21 mouse cellular contexts compared by ENCODE assay signal in the genomic region with DNA sequence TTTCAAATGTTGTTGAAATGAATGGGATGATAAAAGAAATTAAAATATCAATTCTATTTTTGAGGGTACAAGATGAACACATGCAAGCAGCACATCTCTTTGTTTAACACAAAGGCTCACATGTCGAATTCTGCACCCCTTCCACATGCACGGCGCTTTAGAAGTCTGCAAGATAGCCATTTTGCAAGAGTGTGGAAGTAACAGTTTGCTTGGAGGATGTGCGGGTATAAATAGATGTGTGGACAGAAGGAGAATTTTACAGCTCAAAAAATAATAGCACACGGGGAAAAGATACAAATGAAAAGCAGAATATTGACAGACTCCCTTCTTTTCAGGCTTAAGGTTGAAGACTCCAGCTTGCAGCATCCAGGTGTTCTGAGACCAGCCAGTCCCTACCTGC. TPM values are rescaled to one million over a fixed set of nuclear protein-coding genes. Genes with fewer than 3 reads are reported as not detected.
DNase-seq lines count a peak whose midpoint lies in the region; ATAC-seq and TF ChIP-seq lines count a peak whose summit lies in the region.
"Had no signal": no experiment of that assay in that cellular context is flagged by ENCODE, and none has a peak within 500 bp of the region (broad histone marks: within the 10 kb centered on the region; RNA-seq: fewer than 3 reads in every experiment).

No protein-coding gene starts in this region.

- no peaks in the 10 kb centered on the region for H3K9me3 ChIP-seq in forebrain, embryonic 13.5 days (replicated peaks)
- no peaks in the 10 kb centered on the region for H3K9me3 ChIP-seq in forebrain, embryonic 10.5 days
- H3K9me3 ChIP-seq in forebrain, postnatal 0 days (ENCODE audit: low read length) = no peaks in the 10 kb centered on the region
- no peaks in the 10 kb centered on the region for H3K9me3 ChIP-seq in midbrain, embryonic 15.5 days
- H3K9me3 ChIP-seq in liver, embryonic 12.5 days (replicated peaks) = no peaks in the 10 kb centered on the region
- H3K9me3 ChIP-seq: embryonic facial prominence, embryonic 13.5 days; stomach, embryonic 15.5 days had no signal

- no peak for DNase-seq in forebrain, embryonic 10.5 days (ENCODE audit: extremely low spot score, low spot score)
- peak; percentile 61 for DNase-seq in brain, adult 2 months (ENCODE audit: low read depth, low spot score)
- peak; percentile 69 for DNase-seq in forebrain, postnatal 0 days
- DNase-seq: adrenal gland, adult 2 months; cerebellum, adult 11-12 months; kidney, adult 9 months; kidney, postnatal 36 days; liver; lung, adult 18-20 months; right cerebral cortex, adult 18-20 months; thymus, adult 2 months had no signal

- whole genome bisulfite sequencing in forebrain, embryonic 13.5 days = 80% methylated on average over 5 of the region's 5 CpGs
- 88% methylated on average over 5 of the region's 5 CpGs for WGBS in forebrain, embryonic 10.5 days
- WGBS in forebrain, postnatal 0 days = 41% methylated on average over 5 of the region's 5 CpGs
- WGBS in midbrain, embryonic 15.5 days = 62% methylated on average over 5 of the region's 5 CpGs
- 58% methylated on average over 5 of the region's 5 CpGs for WGBS in liver, embryonic 12.5 days (ENCODE audit: insufficient replicate concordance)

- no peak for TF ChIP-seq CTCF in forebrain, postnatal 0 days (IDR thresholded peaks at IDR 0.05; ENCODE audit: low read depth)

- H3K4me3 ChIP-seq in forebrain, embryonic 13.5 days = peak overlapping the region; percentile 62
- H3K4me3 ChIP-seq in forebrain, embryonic 10.5 days = no peak overlapping the region
- peak overlapping the region; percentile 64 for H3K4me3 ChIP-seq in forebrain, postnatal 0 days (ENCODE audit: low read depth, low read length)
- H3K4me3 ChIP-seq in midbrain, embryonic 15.5 days = peak overlapping the region; percentile 51
- no peak overlapping the region for H3K4me3 ChIP-seq in liver, embryonic 12.5 days
- H3K4me3 ChIP-seq: embryonic facial prominence, embryonic 13.5 days; stomach, embryonic 15.5 days had no signal

- peaks cover 25% of the 10 kb centered on the region for H3K27me3 ChIP-seq in forebrain, embryonic 13.5 days
- peaks cover 50% of the 10 kb centered on the region for H3K27me3 ChIP-seq in forebrain, embryonic 10.5 days (ENCODE audit: poor library complexity, severe bottlenecking)
- H3K27me3 ChIP-seq in forebrain, postnatal 0 days (ENCODE audit: insufficient read depth, low read length) = no peaks in the 10 kb centered on the region
- no peaks in the 10 kb centered on the region for H3K27me3 ChIP-seq in midbrain, embryonic 15.5 days (replicated peaks)
- peaks cover 42% of the 10 kb centered on the region for H3K27me3 ChIP-seq in liver, embryonic 12.5 days (replicated peaks)

- peak overlapping the region; percentile 94 for H3K4me2 ChIP-seq in forebrain, embryonic 13.5 days
- H3K4me2 ChIP-seq in forebrain, postnatal 0 days (ENCODE audit: low read depth) = peak overlapping the region; percentile 51
- peak overlapping the region; percentile 73 for H3K4me2 ChIP-seq in midbrain, embryonic 15.5 days
- no peak overlapping the region for H3K4me2 ChIP-seq in liver, embryonic 12.5 days
- H3K4me2 ChIP-seq: stomach, embryonic 15.5 days had no signal

- no peak for ATAC-seq in forebrain, embryonic 13.5 days
- ATAC-seq in forebrain, postnatal 0 days = no peak
- no peak for ATAC-seq in midbrain, embryonic 15.5 days (replicated peaks)
- no peak for ATAC-seq in megakaryocyte progenitor cell, adult 5-6 weeks (replicated peaks; ENCODE audit: poor library complexity)
- no peak for ATAC-seq in liver, embryonic 12.5 days
- ATAC-seq in erythroblast, adult 5-6 weeks (replicated peaks; ENCODE audit: low FRiP score, poor library complexity, severe bottlenecking) = no peak

- H3K4me1 ChIP-seq in forebrain, embryonic 13.5 days = peaks cover 19% of the 10 kb centered on the region
- peaks cover 21% of the 10 kb centered on the region for H3K4me1 ChIP-seq in forebrain, embryonic 10.5 days
- peaks cover 12% of the 10 kb centered on the region for H3K4me1 ChIP-seq in forebrain, postnatal 0 days (ENCODE audit: insufficient read depth)
- H3K4me1 ChIP-seq in midbrain, embryonic 15.5 days = peaks cover 43% of the 10 kb centered on the region
- H3K4me1 ChIP-seq in liver, embryonic 12.5 days = no peaks in the 10 kb centered on the region

- H3K9ac ChIP-seq in forebrain, embryonic 13.5 days = peak overlapping the region; percentile 70
- peak overlapping the region; percentile 92 for H3K9ac ChIP-seq in forebrain, postnatal 0 days
- H3K9ac ChIP-seq in midbrain, embryonic 15.5 days = peak overlapping the region; percentile 77
- H3K9ac ChIP-seq in liver, embryonic 12.5 days = no peak overlapping the region
- H3K9ac ChIP-seq: embryonic facial prominence, embryonic 13.5 days; stomach, embryonic 15.5 days had no signal

- no peaks in the 10 kb centered on the region for H3K36me3 ChIP-seq in forebrain, embryonic 13.5 days (ENCODE audit: poor library complexity, severe bottlenecking)
- no peaks in the 10 kb centered on the region for H3K36me3 ChIP-seq in forebrain, embryonic 10.5 days (replicated peaks)
- H3K36me3 ChIP-seq in forebrain, postnatal 0 days (ENCODE audit: insufficient read depth) = no peaks in the 10 kb centered on the region
- no peaks in the 10 kb centered on the region for H3K36me3 ChIP-seq in midbrain, embryonic 15.5 days (replicated peaks)
- no peaks in the 10 kb centered on the region for H3K36me3 ChIP-seq in liver, embryonic 12.5 days
- H3K36me3 ChIP-seq: embryonic facial prominence, embryonic 13.5 days; stomach, embryonic 15.5 days had no signal

- no peak overlapping the region for H3K27ac ChIP-seq in forebrain, embryonic 13.5 days
- no peak overlapping the region for H3K27ac ChIP-seq in forebrain, embryonic 10.5 days
- H3K27ac ChIP-seq in forebrain, postnatal 0 days (ENCODE audit: low read depth, low read length) = peak overlapping the region; percentile 95
- peak overlapping the region; percentile 91 for H3K27ac ChIP-seq in midbrain, embryonic 15.5 days
- H3K27ac ChIP-seq in liver, embryonic 12.5 days = no peak overlapping the region
- H3K27ac ChIP-seq: embryonic facial prominence, embryonic 13.5 days; stomach, embryonic 15.5 days had no signal

RNA-seq across cellular contexts. Expression of gene Grin2b, which starts 2.9 kb away (rescaled TPM):
- polyA plus RNA-seq in forebrain, embryonic 13.5 days (2015; fragmentation: Nextera tagmentation; extraction: Ambion mirVana) = 34.9 and 44.5 TPM in 2 replicates
- polyA plus RNA-seq in forebrain, embryonic 10.5 days (2016; fragmentation: Nextera tagmentation; extraction: Ambion mirVana) = 0.31 TPM in 1 of 2 replicates, not detected in the other
- total RNA-seq in forebrain, postnatal 0 days (2014; rRNA removed) = 57.9 and 66.6 TPM in 2 replicates
- polyA plus RNA-seq in forebrain, postnatal 0 days (2015; fragmentation: Nextera tagmentation; extraction: Ambion mirVana) = 62.5 and 102 TPM in 2 replicates
- 65.5 and 81.3 TPM in 2 replicates for polyA plus RNA-seq in midbrain, embryonic 15.5 days (2015; fragmentation: Nextera tagmentation; extraction: Ambion mirVana)
- not detected in 2 replicates for total RNA-seq in megakaryocyte progenitor cell, adult 5-6 weeks (2015)
- not detected in 2 replicates for total RNA-seq in megakaryocyte progenitor cell, adult 5-6 weeks (2017)
- polyA plus RNA-seq in liver, embryonic 12.5 days (2016; fragmentation: Nextera tagmentation; extraction: Ambion mirVana) = 0.26 and 0.28 TPM in 2 replicates
- total RNA-seq in erythroblast, adult 5-6 weeks (2015; ENCODE audit: low replicate concordance) = not detected in 2 replicates
- not detected in 2 replicates for total RNA-seq in erythroblast, adult 5-6 weeks (2017; ENCODE audit: low replicate concordance)
- total RNA-seq: common myeloid progenitor, adult 5-6 weeks; neutrophil, adult 5-6 weeks had no signal
- polyA plus RNA-seq: heart, postnatal 0 days had no signal

Comparison
In these comparisons a context has a peak if more than half of its experiments do, and no peak if none do; other contexts are left out.
1. H3K27ac ChIP-seq: peak in forebrain, postnatal 0 days (single experiment) and midbrain, embryonic 15.5 days (single experiment); none in forebrain, embryonic 13.5 days (single experiment), forebrain, embryonic 10.5 days (single experiment) and liver, embryonic 12.5 days (single experiment).
2. H3K4me3 ChIP-seq: peak in forebrain, embryonic 13.5 days (single experiment), forebrain, postnatal 0 days (single experiment) and midbrain, embryonic 15.5 days (single experiment); none in forebrain, embryonic 10.5 days (single experiment) and liver, embryonic 12.5 days (single experiment).
3. RNA of gene Grin2b, which starts 2.9 kb away (polyA plus RNA-seq): 62.5 to 102 TPM in forebrain, postnatal 0 days, 65.5 to 81.3 TPM in midbrain, embryonic 15.5 days and 34.9 to 44.5 TPM in forebrain, embryonic 13.5 days; 0.31 TPM in forebrain, embryonic 10.5 days and 0.26 to 0.28 TPM in liver, embryonic 12.5 days; every median in the first group is over 10 times any median in the second.